Mouse (Mus musculus): ENCODE results near the gene Oard1.

Gene Oard1

DNA sequence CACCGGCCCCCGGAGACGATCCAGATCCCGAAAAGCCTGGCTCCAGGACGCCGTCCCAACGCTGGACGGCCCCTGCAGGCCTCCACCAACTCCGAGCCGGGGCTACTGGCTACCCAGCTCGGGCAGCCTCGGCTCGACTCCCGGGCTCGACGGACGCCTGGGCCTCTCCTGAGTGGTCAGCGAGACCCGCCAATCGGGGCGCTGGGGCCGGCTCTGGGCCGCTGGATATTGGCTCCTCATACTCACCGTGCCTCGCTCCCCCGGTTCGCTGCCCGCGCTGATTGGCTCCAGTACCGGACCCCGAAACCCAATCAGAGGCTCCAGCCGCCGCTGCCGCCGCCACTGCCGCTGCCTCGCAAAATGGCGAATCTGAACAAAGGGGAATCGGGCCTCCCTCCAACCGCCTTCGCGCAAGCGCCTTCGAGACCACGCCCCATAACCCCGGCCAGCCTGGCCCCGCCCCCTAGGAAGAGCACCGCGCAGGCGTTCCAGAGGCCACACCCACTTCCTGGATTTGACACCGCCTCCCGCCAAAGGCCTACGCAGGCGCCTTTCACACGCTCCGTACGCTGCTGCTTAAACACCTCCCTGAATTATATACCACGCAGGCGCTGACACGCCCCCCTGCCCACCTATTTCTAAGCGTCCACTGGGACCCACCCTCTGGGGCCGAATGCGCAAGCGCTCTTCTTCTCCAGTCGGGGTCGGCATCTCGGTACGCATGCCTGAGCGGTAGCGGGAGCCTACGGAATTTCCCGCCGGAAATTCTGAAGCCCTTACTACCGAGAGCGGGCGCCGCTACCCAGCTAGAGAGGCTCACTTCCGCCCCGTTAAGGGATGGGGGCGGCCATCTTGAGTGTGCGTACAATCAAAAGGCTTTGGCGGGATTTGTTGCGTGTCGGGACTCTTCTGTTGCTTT lies at the start of gene Oard1, which contains the start of gene Nfya:
Gene Oard1 (plus strand): TSS at position 635 of the 919 bp plus-strand sequence.
Gene Nfya (minus strand): TSS at position 527 of the 919 bp plus-strand sequence.
- peak; percentile 100 for DNase-seq

DNA sequence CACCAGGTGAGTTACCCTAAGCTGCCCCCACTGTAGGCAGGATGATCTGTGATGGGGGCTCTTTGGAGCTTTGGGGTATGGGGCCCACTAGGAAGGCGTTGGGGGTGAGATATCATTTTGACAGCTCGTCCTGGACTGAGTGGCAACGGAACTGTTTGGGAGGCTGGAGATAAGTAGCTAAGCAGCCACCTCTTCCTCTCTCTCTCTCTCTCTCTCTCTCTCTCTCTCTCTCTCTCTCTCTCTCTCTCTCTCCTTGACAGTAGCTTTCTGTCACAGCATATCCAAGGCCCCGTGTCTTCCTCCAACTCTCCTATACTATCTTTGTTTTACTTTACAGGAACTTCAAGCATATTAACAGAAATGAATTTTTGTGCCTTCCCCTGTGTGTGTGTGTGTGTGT lies 49.4 kb upstream of the Oard1 start:
- no peak for DNase-seq

DNA sequence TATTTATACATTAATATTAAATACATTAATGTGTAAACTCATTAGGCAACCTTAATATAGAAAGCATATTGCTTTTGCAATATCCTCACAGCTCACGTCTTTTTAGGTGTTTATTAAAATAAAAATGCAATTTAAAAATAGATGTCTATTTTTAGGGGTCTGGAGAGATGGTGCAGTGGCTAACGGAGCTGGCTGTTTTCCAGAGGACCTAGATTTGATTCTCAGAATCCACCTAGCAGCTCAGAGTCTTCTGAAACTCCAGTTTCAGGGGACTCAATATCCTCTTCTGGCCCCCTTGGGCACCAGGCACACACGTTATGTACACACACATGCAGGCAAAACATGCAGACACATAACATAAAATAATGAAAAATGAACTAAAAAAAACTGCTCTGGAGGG lies 47.5 kb upstream of the Oard1 start:
- DNase-seq, result peak; percentile 53 to 57

DNA sequence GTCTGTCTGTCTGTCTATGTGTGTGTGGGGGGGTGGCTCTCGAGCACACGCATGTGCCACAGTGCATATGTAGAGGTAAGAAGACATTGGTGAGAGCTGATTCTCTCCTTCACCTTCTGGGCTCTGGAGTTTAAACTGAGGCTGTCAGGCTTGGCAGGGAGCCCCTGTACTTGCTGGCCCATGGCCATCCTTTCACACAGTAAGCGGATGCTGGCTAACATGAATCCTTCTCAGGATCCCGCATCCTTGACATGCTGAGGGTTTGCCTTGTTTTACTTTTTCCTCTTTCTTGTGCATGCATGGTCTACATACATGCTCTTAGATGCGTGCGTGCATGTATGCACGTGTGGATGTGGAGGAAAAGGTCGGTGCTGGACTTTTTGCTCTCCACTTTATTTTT lies 46.8 kb upstream of the Oard1 start:
- peak; percentile 89 for DNase-seq

DNA sequence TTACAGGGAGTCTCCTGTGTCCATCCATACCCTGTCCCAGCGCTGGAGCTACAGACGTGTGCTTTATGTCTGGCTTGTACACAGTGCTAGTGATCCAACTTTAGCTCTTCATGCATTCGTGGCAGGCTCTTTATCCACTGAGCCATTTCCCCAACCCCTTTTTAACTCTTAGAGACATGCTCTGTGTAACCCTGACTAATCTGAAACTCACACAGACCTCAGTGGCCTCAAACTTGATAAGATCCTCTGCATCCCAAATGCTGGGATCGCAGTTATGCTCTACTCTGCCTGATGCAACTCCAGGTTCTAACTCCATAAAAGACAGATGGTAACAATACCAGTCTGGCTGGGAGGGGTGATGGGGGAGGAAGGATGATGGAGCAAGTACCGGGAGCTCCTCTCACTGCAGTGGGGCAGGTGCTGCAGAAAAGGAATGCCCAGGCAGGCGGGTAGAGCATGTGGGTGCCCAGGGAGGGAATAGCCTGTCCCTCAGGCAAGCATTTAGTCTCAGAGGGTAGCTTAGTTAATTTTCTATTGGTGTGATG lies 46.3 kb upstream of the Oard1 start:
- DNase-seq, result no peak

DNA sequence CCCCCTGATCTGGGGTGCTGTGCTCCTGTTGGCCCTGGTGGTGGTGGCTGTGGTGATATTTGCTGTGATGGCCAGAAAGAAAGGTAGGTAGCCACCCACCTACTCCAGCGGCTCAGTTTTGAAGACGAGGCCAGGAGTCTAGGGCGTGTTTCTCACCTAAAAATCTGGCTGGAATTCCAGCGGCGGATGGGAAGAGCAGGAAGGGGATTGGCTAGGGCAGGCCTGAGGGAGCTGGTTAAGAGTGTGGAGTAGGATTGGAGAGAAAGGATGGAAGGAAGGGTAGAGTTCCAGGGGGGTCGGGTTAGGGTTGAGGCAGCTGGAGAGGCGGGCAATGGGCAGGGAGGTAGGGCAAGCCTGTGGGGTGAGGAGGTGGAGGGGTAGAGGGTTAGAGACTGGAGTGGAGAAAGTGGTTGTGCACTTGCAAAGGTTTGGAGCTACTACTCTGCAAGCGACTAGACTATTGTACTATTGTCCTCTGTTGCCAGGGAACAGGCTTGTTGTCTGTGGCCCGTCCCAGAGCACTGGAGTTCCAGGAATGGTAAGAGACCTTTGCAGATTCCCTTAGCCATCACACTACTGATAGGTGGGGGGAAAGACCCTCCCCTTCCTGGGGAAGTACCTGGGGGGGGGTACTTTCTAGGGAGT lies 44.2 kb upstream of the Oard1 start:
- no peak for DNase-seq

DNA sequence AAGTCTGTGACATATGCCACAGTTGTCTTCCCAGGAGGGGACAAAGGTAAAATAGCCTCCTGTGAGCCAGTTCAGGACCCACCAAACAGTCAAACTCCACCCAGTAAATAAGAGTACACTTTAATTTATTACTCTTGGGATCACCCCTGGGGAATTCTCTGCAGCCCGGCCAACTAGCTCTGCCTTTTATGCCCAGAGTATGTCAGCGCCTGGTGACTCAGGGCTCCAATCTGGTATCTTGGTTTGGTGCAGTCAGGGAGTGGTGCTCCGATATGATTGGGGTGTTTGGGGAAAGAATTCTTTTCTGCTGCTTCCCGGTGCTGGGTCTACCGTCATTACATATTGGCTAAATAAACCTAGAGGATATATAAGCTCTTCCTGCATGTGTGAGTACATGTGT lies 43.0 kb upstream of the Oard1 start:
- DNase-seq, result no peak

DNA sequence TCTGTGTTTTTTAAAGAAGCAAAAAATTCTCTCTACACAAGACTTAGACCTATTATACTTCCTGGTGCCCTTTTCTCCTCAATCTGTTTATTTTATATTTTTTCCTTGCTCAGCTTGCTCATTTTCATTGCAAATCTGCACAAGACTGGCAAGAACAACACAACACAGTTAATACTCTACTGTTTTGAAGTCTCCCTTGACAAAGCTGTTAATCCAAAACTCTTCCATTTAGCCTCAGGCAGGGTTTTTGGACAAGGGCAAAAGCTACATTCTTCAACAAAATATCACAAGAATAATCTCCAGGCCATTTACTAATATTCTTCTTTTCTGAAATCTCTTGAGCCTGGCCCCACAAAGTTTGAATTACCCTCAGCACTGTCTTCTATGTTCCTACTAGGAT lies 38.2 kb upstream of the Oard1 start:
- no peak for DNase-seq

DNA sequence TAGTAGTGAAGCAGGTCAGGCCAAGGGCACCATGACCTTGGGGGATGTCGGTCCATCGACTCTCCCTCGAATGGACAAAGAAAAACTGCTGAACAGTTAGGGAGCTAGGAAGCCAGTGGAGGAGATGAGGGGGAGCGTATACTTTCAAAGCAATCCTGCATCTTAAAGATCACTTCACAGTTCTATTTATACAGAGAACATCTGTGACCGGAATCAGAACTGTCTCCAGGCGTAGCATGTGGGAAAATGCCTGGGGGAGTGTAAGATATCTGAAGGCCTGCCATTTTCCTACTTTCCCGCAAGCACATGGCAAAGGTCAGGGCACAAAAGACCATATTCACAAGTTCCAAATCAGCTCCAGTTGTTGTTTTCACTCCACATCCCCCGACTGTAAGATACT lies 36.8 kb upstream of the Oard1 start:
- no peak for DNase-seq

DNA sequence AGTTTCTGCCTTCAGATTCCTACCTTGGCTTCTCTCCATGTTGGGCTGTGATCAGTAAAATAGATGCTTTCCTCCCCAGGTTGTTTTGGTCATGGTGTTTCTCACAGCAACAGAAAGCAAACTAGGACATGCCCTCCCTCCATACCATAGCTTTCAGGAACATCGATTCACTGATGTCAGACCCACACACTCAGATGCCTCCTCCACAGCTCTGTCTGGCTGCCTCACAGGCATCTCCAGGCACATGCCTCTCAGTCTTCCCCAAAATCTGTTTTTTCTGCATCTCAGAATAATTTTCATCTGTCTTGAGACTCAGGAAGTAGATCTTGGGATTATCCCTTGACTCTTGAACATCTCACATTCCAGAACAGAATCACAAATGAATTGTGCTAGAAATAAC lies 33.7 kb upstream of the Oard1 start:
- no peak for DNase-seq

DNA sequence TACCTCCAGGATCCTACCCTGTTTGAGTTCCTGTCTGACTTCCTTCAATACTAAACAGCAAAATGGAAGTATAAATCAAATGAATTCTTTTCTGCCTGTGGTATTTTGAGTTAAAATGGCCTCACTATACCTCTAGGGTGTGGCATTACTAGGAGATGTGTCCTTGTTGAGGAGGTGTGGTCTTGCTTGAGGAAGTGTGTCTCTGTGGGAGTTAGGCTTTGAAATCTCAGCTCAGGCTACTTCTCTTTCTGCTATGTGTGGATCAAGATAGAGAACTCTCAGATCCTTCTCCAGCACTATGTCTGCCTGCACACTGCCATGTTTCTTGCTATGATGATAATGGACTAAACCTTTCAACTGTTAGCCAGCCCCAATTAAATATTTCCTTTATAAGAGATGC lies 30.8 kb upstream of the Oard1 start:
- no peak for DNase-seq

DNA sequence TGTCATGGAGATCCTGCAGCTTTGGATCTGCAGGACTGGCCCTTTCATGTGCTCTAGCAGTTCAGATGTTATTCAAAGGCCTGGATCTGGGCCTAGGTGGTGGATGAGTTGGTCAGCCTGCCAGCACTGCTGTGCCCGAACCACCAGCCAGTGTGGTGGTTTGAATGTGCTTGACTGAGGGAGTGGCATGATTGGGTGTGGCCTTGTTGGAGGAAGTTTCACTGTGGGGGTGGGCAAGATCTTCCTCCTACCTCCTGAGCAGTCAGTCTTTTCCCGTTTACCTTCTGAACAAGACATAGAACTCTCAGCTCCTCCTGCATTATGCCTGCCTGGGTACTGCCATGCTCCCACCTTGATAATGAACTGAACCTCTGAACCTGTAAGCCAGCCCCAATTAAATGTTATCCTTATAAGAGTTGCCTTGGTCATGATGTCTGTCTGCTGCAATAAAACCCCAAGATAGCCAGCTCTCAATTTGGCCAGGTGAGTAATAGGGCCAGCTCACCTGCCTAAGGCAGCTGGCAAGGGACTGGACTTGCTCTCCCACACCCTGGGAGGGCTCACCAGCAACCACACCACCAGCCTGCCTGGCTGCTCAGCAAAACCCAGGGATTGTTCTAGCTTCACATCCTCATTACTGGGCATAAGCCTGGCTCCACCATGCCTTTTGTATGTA lies 23.9 kb upstream of the Oard1 start:
- no peak for DNase-seq

DNA sequence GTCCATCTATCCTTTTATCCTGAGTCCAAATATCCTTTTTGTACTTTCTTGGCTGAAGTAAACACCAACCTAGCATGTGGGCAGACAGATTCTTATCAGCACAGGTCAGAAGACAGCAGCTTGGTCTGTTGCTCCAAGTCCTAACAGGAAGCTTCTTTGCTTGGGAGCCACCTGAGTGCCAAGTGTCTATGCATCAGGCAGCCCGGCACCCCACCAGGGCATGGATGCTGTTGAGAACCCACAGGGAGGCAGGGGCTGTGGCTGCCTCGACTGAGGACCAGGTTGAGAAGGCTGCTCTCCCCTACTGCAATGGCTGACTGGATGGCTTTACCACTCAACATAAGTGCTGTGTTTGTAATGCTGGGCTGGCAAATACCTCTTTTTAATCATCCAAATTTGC lies 21.1 kb upstream of the Oard1 start:
- no peak for DNase-seq

DNA sequence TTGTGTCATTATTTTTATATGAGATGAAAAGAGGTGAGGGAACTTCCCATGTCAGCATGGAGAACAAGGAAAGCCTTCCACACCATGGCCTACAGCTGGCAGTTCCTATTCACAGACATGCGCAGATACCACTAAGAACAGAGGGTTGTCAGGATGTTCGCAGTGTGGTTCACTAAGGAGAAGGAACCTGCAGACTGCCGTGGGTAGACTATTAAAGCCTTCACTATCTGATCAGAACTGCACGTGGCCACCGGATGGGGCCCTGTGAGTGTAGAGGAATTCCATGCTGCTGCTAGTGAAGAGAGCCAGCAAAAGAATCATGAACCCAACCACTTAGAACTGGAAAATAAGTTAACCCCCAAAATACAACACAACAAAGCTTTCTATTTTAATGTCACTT lies 20.4 kb upstream of the Oard1 start:
- no peak for DNase-seq

DNA sequence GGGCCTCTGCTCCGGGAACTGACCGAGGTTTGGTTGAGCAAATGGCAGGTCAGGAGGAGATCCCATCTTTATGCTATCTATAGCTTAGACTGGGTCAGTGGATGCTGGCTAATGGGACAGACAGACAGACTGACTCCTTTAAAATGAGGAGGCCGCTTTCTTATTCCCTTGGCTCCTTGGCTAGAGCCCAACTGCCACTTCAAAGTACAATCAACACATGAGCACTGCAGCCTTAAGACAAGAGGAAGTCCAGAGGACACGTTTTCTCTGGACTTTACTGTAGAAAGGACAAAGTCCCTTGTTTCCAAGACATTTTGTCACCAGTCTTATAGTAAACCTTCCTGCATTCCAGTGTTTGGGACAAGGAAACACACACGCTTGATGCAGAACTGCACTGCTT lies 18.4 kb upstream of the Oard1 start:
- no peak for DNase-seq

DNA sequence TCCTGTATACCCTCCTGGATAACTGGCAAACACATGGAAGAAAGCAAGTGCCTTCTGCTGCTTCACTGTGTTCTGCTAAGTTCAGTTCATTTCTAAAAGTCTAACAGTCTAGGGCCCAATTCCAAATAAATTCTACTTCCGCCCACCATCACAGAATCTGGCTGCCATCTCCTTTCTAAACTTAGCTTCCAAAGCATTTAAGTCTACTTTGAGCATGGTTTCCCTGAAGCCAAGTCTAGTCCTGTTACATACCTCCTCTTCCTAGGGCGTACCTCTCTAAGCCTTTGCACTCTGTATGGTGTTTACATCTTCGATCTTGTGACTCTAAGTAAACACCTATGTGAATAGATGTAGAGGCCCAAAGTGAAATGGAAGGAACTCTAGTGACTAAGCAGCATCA lies 17.2 kb upstream of the Oard1 start:
- no peak for DNase-seq

DNA sequence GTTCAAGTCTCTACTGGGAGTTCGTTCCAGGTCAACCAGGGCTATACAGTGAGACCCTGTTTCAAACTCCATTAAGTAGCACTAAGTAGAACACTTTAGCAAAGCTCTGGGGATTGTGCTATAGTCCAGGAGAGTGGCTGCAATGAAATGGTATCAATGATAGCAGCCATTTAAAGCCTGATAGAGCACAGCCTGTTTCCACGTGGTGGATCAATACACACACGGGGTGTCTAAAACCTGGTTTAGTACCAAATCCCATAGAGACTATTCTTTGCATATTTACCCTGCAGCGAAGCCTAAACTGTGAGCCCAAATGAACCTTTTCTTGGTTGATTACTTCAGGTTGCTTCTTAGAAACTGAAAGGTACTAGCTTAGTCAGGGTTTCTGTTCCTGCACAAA lies 8.1 kb upstream of the Oard1 start:
- no peak for DNase-seq

DNA sequence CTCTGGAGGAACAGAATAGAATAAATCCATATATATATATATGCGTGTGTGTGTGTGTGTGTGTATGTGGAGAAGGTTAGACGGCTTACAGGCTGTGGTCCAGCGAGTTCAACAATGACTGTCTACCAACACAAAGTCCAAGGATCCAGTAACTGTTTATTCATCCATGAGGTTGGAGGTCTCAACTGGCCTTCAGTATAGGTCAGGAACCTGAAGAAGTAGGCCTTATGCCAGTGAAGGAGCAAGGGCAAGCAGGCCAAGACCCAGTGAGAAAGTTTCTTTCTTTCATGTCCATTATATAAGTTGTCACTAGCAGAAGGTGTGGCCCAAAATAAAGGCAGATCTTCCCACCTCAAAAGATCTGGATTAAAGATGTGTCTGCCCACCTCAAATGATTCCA lies 7.1 kb upstream of the Oard1 start:
- no peak for DNase-seq

DNA sequence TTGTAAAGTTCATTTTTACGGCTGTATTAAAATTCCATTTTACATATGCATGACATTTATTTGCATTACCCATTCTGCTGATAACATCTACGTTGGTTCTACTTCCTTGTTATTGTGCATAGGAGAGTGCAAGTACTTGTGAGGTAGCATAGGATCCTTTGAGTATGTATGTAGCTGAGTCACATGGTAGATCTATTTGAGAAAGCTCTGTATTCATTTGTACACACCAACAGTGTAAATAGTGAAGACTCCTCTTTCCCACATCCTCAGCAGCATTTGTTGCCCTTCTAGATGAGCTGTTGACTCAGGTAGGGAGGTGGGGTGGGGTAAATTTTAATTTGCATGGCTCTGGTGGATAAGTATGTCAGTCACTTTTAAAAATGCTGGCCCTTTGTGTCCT lies 6.0 kb upstream of the Oard1 start:
- no peak for DNase-seq

DNA sequence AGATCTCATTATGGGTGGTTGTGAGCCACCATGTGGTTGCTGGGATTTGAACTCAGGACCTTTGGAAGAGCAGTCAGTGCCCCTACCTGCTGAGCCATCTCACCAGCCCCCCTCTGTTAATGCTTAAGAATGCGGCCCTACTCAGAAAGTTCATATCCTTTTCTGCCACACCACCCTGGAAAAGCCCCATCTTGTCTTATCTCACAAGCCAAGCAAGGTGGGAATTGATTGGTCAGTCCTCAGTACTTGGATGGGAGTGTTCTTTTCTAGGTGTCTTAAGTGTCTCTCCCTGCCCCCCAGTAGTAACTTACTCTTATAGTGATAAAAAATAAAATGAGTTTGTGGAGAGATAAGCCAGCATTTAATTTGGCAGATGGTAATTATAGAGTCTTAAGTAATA lies 5.1 kb upstream of the Oard1 start:
- DNase-seq, result no peak

DNA sequence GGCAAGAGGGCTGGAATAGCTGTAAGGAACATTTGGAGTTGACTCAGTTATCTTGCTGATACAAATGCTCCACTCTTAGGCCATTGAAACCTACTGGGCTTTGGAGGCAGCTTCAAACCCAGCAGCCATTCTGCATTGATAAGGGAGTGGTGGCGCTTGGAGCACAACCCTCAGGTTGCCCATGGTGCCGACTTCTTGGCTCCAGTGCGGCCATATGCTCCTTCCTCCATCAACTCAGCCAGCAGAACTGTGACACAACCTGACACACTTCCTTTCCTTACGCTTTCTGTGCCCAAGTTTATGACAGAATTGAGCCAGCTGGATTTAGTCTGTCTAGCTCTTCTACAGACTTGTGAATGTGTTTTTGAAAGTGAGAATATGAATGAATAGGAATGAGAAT lies 2.7 kb upstream of the Oard1 start:
- peak; percentile 52 to 70 for DNase-seq

DNA sequence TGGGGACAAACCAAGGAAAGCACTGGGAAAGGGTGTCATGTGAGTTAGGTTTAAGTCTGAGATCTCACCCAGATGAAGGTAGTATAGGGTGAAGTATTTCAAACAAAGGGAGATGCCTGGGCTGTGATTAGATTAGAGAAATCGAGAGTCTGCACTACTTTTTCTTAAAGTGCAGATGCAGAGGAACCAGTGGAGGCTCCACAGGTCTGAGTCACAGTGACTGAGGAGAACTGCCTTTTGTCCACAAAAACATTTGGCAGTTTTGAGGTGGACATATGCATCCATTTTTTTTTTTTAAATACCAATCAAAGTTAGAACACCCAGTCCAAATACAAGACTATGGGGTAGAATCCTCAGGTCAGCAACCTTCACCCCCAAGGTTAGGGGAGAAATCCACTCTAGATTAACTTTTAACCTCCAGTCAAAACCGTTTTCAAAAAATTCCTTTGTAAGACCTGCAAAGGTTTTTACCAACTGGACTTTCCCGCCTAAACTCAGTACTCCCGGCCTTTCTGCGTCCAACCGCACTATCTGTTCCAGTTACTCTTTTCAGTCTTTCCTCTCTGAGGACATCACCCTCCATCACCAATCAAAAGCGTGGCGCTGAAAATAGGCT lies 1.8 kb upstream of the Oard1 start:
- no peak for DNase-seq
